Mouse (Mus musculus) bone marrow, adult 2 months (tissue): ENCODE data around the gene Islr. TPM values are rescaled to one million over a fixed set of nuclear protein-coding genes. Genes with fewer than 3 reads are reported as not detected.

Source experiments
- H3K27ac ChIP-seq: fragments of 200-500 bp; 2 replicates; pipeline ENCODE4 v1.5.1; 2012; ENCODE audit warnings: low read depth, mild to moderate bottlenecking, control low read depth, inconsistent platforms, low read length; ENCODE audit not compliant: control insufficient read depth, poor library complexity, insufficient read depth
- H3K4me1 ChIP-seq: fragments of 200-500 bp; 2 replicates; pipeline ENCODE4 v1.6.1; 2011; ENCODE audit warnings: low read length; ENCODE audit not compliant: control insufficient read depth, insufficient read depth
- H3K4me3 ChIP-seq: fragments of 200-500 bp; replicated peaks from 2 replicates; pipeline ENCODE3; 2011; ENCODE audit warnings: mild to moderate bottlenecking, low read depth, low read length, control low read depth; ENCODE audit not compliant: control insufficient read depth
- CTCF ChIP-seq: fragments of 200-500 bp; IDR thresholded peaks from 2 replicates; pipeline ENCODE4 v1.5.1; 2011; ENCODE audit warnings: low read length, control low read depth; ENCODE audit not compliant: control insufficient read depth, insufficient read depth
- POLR2A ChIP-seq: fragments of 200-500 bp; IDR thresholded peaks from 2 replicates; pipeline ENCODE4 v1.6.1; 2011; ENCODE audit warnings: low read depth, mild to moderate bottlenecking, control low read depth, low read length, borderline replicate concordance; ENCODE audit not compliant: control insufficient read depth
- WGBS: fragments of 180-500 bp; shearing (Covaris S2); methylation state at CpG from one replicate; pipeline ENCODE4 v1.1.7; 2018; 5-methylcytosine and 5-hydroxymethylcytosine counted together
- polyA plus RNA-seq: library from polyadenylated mRNA; stranded (reverse); fragments of >200 nt; gene quantifications from 2 replicates; pipeline ENCODE4 v1.2.4, GENCODE M21; 2011; ENCODE audit warnings: low replicate concordance; ENCODE audit not compliant: missing spikeins, insufficient read depth, insufficient read length

Gene Islr
- polyA plus RNA-seq, 1 experiment: 6.3 TPM

GRCm38 (mm10) chr9:58129508-58129907 lies 74.6 kb downstream of the Islr start:
- H3K27ac ChIP-seq: no peak overlapping the region
- WGBS: 28% methylated on average over 8 of the region's 8 CpGs
- no peak for TF ChIP-seq CTCF
- no peak for TF ChIP-seq POLR2A
- no peaks in the 10 kb centered on the region for H3K4me1 ChIP-seq
- no peak overlapping the region for H3K4me3 ChIP-seq

GRCm38 (mm10) chr9:58128926-58129413 lies 75.1 kb downstream of the Islr start:
- 26% methylated on average over 13 of the region's 13 CpGs for WGBS
- Histone ChIP-seq H3K4me3 (no peak overlapping the region), H3K4me1 (no peaks in the 10 kb centered on the region), H3K27ac (no peak overlapping the region)
- no peak for TF ChIP-seq CTCF
- no peak for TF ChIP-seq POLR2A

DNA sequence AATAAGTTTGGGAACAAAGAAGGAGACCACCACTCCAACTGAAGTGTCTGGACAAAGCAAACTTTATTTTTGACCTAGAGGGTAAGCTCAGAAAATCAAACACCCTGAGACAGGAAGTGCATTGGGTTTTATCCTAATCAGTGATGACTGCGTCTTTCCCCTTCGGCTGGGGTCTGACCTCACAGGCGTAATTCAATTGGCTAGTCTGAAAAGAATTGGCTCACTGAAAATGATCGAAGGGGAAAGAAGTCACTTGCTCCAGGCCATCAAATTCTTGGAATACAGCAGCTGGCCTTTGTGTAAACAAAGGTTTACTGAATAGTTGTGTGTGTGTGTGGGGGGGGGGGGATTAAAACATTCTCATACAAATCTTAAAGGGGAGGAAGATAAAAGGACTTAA lies 78.3 kb downstream of the Islr start:
- TF ChIP-seq CTCF (no peak), POLR2A (no peak)
- Histone ChIP-seq H3K4me3 (no peak overlapping the region), H3K27ac (no peak overlapping the region)

GRCm38 (mm10) chr9:58125085-58125484 lies 79.0 kb downstream of the Islr start:
- no peak for TF ChIP-seq CTCF
- no peak for TF ChIP-seq POLR2A
- Histone ChIP-seq H3K27ac (no peak overlapping the region), H3K4me1 (no peaks in the 10 kb centered on the region), H3K4me3 (no peak overlapping the region)
- WGBS: 69% methylated on average over 3 of the region's 3 CpGs

More for the DNA sequence above, 78.3 kb downstream of the Islr start:
- WGBS: 58% methylated on average over 4 of the region's 4 CpGs
- H3K4me1 ChIP-seq: no peaks in the 10 kb centered on the region

- Histone ChIP-seq H3K4me3 (no peak within 1 kb of the TSS), H3K27ac (no peak within 1 kb of the TSS), H3K4me1 (no peaks in the 10 kb centered on the region)
- 80% methylated on average over 2 of the region's 2 CpGs for WGBS
- no peak for TF ChIP-seq POLR2A
- TF ChIP-seq CTCF: no peak
These were observed 85.4 kb downstream of the Islr start, which contains the start of gene Ccdc33 for GRCm38 (mm10) chr9:58118671-58119070. TSS of gene Ccdc33 (minus strand) at chr9:58118823.

DNA sequence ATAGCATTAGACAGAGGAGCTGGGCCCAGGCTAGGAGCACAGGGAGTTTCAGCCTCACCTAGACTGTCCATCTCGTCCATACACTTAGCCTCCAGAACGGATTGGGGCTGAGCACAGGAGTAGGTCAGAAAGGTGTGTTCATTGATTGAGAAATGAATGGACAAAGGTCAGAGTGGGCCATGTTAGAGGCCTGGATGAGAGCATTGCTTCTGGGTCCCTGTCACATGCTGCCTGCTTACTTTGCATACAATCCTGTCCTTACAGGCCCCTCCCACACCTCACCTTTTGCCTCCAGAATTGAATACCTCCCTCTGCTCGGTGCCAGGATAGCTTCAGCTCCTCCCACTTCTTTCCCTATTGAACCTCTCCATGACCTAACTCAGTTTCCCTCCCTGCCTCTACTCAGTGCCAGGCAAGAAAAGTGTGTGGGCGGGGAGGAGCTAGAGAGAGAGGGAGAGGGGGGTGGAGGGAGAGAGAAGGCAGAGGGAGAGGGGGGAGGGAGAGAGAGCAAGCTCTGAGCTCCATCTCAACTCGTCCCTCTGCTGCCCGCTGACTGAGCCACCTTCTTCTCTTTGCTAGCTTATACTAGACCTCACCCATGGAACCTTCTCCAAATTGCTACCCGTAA lies 88.0 kb downstream of the Islr start:
- 58% methylated on average over 7 of the region's 7 CpGs for WGBS

GRCm38 (mm10) chr9:58115297-58115925 lies 88.7 kb downstream of the Islr start:
- no peaks in the 10 kb centered on the region for H3K4me1 ChIP-seq
- WGBS: 66% methylated on average over 7 of the region's 7 CpGs
- TF ChIP-seq POLR2A (no peak), CTCF (no peak)
- no peak overlapping the region for H3K4me3 ChIP-seq
- no peak overlapping the region for H3K27ac ChIP-seq

More for the DNA sequence above, 88.0 kb downstream of the Islr start:
- TF ChIP-seq POLR2A (no peak), CTCF (no peak)
- H3K4me1 ChIP-seq: no peaks in the 10 kb centered on the region
- no peak overlapping the region for H3K27ac ChIP-seq
- no peak overlapping the region for H3K4me3 ChIP-seq

GRCm38 (mm10) chr9:58114019-58114418 lies 90.1 kb downstream of the Islr start:
- TF ChIP-seq POLR2A (no peak), CTCF (no peak)
- Histone ChIP-seq H3K4me1 (no peaks in the 10 kb centered on the region), H3K4me3 (no peak overlapping the region), H3K27ac (no peak overlapping the region)
- 3% methylated on average over 9 of the region's 9 CpGs for WGBS
